Mouse (Mus musculus) kidney, adult 2 months (tissue): ENCODE results near the gene Myl4.

Experiments
- CTCF ChIP-seq: fragments of 200-500 bp; conservative IDR thresholded peaks from 2 replicates; pipeline ENCODE4 v1.5.1; 2011; ENCODE audit warnings: low read depth, mild to moderate bottlenecking, control low read depth, low read length, moderate library complexity, mixed read lengths; ENCODE audit not compliant: insufficient read depth, insufficient read length
- POLR2A ChIP-seq: fragments of 200-500 bp; IDR thresholded peaks from one replicate; pipeline ENCODE4 v1.6.1; 2011; ENCODE audit warnings: low read depth, low read length, control low read depth

- TF ChIP-seq CTCF (no peak), POLR2A (no peak)
Observed at GRCm38 (mm10) chr11:104568326-104568725, 17.9 kb downstream of the Myl4 start.
